Mouse (Mus musculus) intestine, embryonic 15.5 days (tissue): ENCODE measurements at regions not wholly inside any gene's neighbourhood (a gene's known extent, or its start where the extent isn't known, plus 50 kb on each side); places are given as distances from the start of the nearest gene placed in this dataset.

Experiments
- ATAC-seq: fragments of 200-750 bp; cut with Nextera tagmentation; 2 replicates; pipeline ENCODE4 v1.8.0; 2017; ENCODE audit warnings: moderate TSS enrichment, moderate library complexity
- H3K27ac ChIP-seq: fragments of 300-500 bp; sonication (generic); 2 replicates; pipeline ENCODE4 v1.5.1; 2015; ENCODE audit warnings: mild to moderate bottlenecking, inconsistent platforms
- H3K27me3 ChIP-seq: fragments of 300-500 bp; sonication (generic); replicated peaks from 2 replicates; pipeline ENCODE4 v1.6.1; 2015; ENCODE audit warnings: inconsistent platforms
- H3K36me3 ChIP-seq: fragments of 300-500 bp; sonication (generic); 2 replicates; pipeline ENCODE4 v1.6.1; 2015; ENCODE audit warnings: inconsistent platforms
- H3K4me1 ChIP-seq: fragments of 300-500 bp; sonication (generic); replicated peaks from 2 replicates; pipeline ENCODE4 v1.6.1; 2015; ENCODE audit warnings: inconsistent platforms
- H3K4me2 ChIP-seq: fragments of 300-500 bp; sonication (generic); replicated peaks from 2 replicates; pipeline ENCODE4 v1.6.1; 2015; ENCODE audit warnings: mild to moderate bottlenecking, inconsistent platforms
- H3K4me3 ChIP-seq: fragments of 300-500 bp; sonication (generic); replicated peaks from 2 replicates; pipeline ENCODE4 v1.5.1; 2015; ENCODE audit warnings: inconsistent platforms
- H3K9ac ChIP-seq: fragments of 300-500 bp; sonication (generic); 2 replicates; pipeline ENCODE4 v1.6.1; 2015; ENCODE audit warnings: inconsistent platforms
- H3K9me3 ChIP-seq: fragments of 300-500 bp; sonication (generic); 2 replicates; pipeline ENCODE4 v1.6.1; 2016; ENCODE audit warnings: inconsistent platforms
- WGBS: fragments of 180-500 bp; shearing (Covaris S2); methylation state at CpG from one replicate; pipeline ENCODE4 v1.1.7; 2015; 5-methylcytosine and 5-hydroxymethylcytosine counted together

- Histone ChIP-seq H3K4me2 (no peak overlapping the region), H3K4me1 (no peaks in the 10 kb centered on the region), H3K27ac (no peak overlapping the region), H3K4me3 (no peak overlapping the region), H3K9me3 (no peaks in the 10 kb centered on the region), H3K36me3 (no peaks in the 10 kb centered on the region), H3K27me3 (no peaks in the 10 kb centered on the region), H3K9ac (no peak overlapping the region)
- ATAC-seq = no peak
- WGBS = 82% methylated on average over 4 of the region's 4 CpGs
These were observed 1284.6 kb upstream of the Cited2 start for GRCm38 (mm10) chr10:16438414-16438813.

GRCm38 (mm10) chr10:16440932-16441640 is 1281.9 kb upstream of the Cited2 start:
- no peaks in the 10 kb centered on the region for H3K27me3 ChIP-seq
- no peak overlapping the region for H3K4me2 ChIP-seq
- WGBS = 31% methylated on average over 3 of the region's 3 CpGs
- ATAC-seq = no peak; the same call in 1 of the 2 replicates
- H3K9ac ChIP-seq = no peak overlapping the region
- no peak overlapping the region for H3K4me3 ChIP-seq
- no peak overlapping the region for H3K27ac ChIP-seq
- H3K9me3 ChIP-seq = no peaks in the 10 kb centered on the region
- no peaks in the 10 kb centered on the region for H3K36me3 ChIP-seq
- H3K4me1 ChIP-seq = no peaks in the 10 kb centered on the region

- WGBS = 76% methylated on average over 2 of the region's 2 CpGs
- H3K27me3 ChIP-seq = no peaks in the 10 kb centered on the region
- no peaks in the 10 kb centered on the region for H3K9me3 ChIP-seq
- H3K4me2 ChIP-seq = no peak overlapping the region
- no peak overlapping the region for H3K4me3 ChIP-seq
- no peaks in the 10 kb centered on the region for H3K4me1 ChIP-seq
- no peak overlapping the region for H3K27ac ChIP-seq
- no peak overlapping the region for H3K9ac ChIP-seq
- H3K36me3 ChIP-seq = no peaks in the 10 kb centered on the region
- no peak for ATAC-seq
These were observed 1281.4 kb upstream of the Cited2 start for GRCm38 (mm10) chr10:16441661-16442072.

- no peaks in the 10 kb centered on the region for H3K9me3 ChIP-seq
- no peak overlapping the region for H3K9ac ChIP-seq
- H3K27me3 ChIP-seq = no peaks in the 10 kb centered on the region
- no peak overlapping the region for H3K4me3 ChIP-seq
- no peak overlapping the region for H3K4me2 ChIP-seq
- no peak for ATAC-seq
- no peaks in the 10 kb centered on the region for H3K4me1 ChIP-seq
- H3K27ac ChIP-seq = no peak overlapping the region
- H3K36me3 ChIP-seq = no peaks in the 10 kb centered on the region
These were observed 1279.1 kb upstream of the Cited2 start for GRCm38 (mm10) chr10:16443901-16444300.

GRCm38 (mm10) chr10:16467935-16468334 is 1255.1 kb upstream of the Cited2 start:
- no peaks in the 10 kb centered on the region for H3K4me1 ChIP-seq
- no peaks in the 10 kb centered on the region for H3K27me3 ChIP-seq
- WGBS = 75% methylated on average over 3 of the region's 3 CpGs
- H3K9me3 ChIP-seq = no peaks in the 10 kb centered on the region
- no peak for ATAC-seq
- H3K9ac ChIP-seq = no peak overlapping the region
- H3K4me2 ChIP-seq = no peak overlapping the region
- no peaks in the 10 kb centered on the region for H3K36me3 ChIP-seq
- H3K27ac ChIP-seq = no peak overlapping the region
- no peak overlapping the region for H3K4me3 ChIP-seq

GRCm38 (mm10) chr10:16469711-16470110 is 1253.3 kb upstream of the Cited2 start:
- no peaks in the 10 kb centered on the region for H3K36me3 ChIP-seq
- no peak overlapping the region for H3K4me2 ChIP-seq
- H3K4me3 ChIP-seq = no peak overlapping the region
- no peak overlapping the region for H3K9ac ChIP-seq
- ATAC-seq = no peak
- H3K27me3 ChIP-seq = no peaks in the 10 kb centered on the region
- no peaks in the 10 kb centered on the region for H3K4me1 ChIP-seq
- H3K27ac ChIP-seq = no peak overlapping the region
- WGBS = 13% methylated on average over 1 of the region's 1 CpGs
- no peaks in the 10 kb centered on the region for H3K9me3 ChIP-seq

GRCm38 (mm10) chr10:16473952-16474521 is 1249.0 kb upstream of the Cited2 start:
- Histone ChIP-seq H3K4me3 (no peak overlapping the region), H3K36me3 (no peaks in the 10 kb centered on the region), H3K27ac (no peak overlapping the region), H3K4me1 (no peaks in the 10 kb centered on the region), H3K9ac (no peak overlapping the region), H3K4me2 (no peak overlapping the region), H3K27me3 (no peaks in the 10 kb centered on the region), H3K9me3 (no peaks in the 10 kb centered on the region)
- no peak for ATAC-seq
- 59% methylated on average over 1 of the region's 1 CpGs for WGBS

GRCm38 (mm10) chr10:16498580-16498979 is 1224.4 kb upstream of the Cited2 start:
- H3K9me3 ChIP-seq = no peaks in the 10 kb centered on the region
- no peak overlapping the region for H3K27ac ChIP-seq
- H3K9ac ChIP-seq = no peak overlapping the region
- H3K4me1 ChIP-seq = no peaks in the 10 kb centered on the region
- 87% methylated on average over 1 of the region's 1 CpGs for WGBS
- no peaks in the 10 kb centered on the region for H3K27me3 ChIP-seq
- no peak overlapping the region for H3K4me2 ChIP-seq
- no peaks in the 10 kb centered on the region for H3K36me3 ChIP-seq
- no peak for ATAC-seq
- no peak overlapping the region for H3K4me3 ChIP-seq

- no peak overlapping the region for H3K9ac ChIP-seq
- no peak overlapping the region for H3K27ac ChIP-seq
- H3K9me3 ChIP-seq = no peaks in the 10 kb centered on the region
- no peaks in the 10 kb centered on the region for H3K27me3 ChIP-seq
- no peak overlapping the region for H3K4me2 ChIP-seq
- H3K4me3 ChIP-seq = no peak overlapping the region
- no peaks in the 10 kb centered on the region for H3K36me3 ChIP-seq
- no peak for ATAC-seq
- WGBS = 60% methylated on average over 2 of the region's 2 CpGs
- H3K4me1 ChIP-seq = no peaks in the 10 kb centered on the region
These were observed 1215.3 kb upstream of the Cited2 start for GRCm38 (mm10) chr10:16507681-16508080.

GRCm38 (mm10) chr10:16508161-16508560 is 1214.9 kb upstream of the Cited2 start:
- no peak for ATAC-seq
- WGBS = 61% methylated on average over 6 of the region's 6 CpGs
- H3K36me3 ChIP-seq = no peaks in the 10 kb centered on the region
- no peaks in the 10 kb centered on the region for H3K27me3 ChIP-seq
- no peak overlapping the region for H3K9ac ChIP-seq
- H3K27ac ChIP-seq = no peak overlapping the region
- H3K4me1 ChIP-seq = no peaks in the 10 kb centered on the region
- no peaks in the 10 kb centered on the region for H3K9me3 ChIP-seq
- H3K4me2 ChIP-seq = no peak overlapping the region
- H3K4me3 ChIP-seq = no peak overlapping the region

- no peaks in the 10 kb centered on the region for H3K36me3 ChIP-seq
- no peak overlapping the region for H3K4me2 ChIP-seq
- ATAC-seq = no peak
- no peaks in the 10 kb centered on the region for H3K9me3 ChIP-seq
- H3K4me1 ChIP-seq = no peaks in the 10 kb centered on the region
- WGBS = 70% methylated on average over 2 of the region's 2 CpGs
- no peaks in the 10 kb centered on the region for H3K27me3 ChIP-seq
- no peak overlapping the region for H3K4me3 ChIP-seq
- no peak overlapping the region for H3K9ac ChIP-seq
- no peak overlapping the region for H3K27ac ChIP-seq
These were observed 1208.4 kb upstream of the Cited2 start for GRCm38 (mm10) chr10:16514656-16515055.

- no peaks in the 10 kb centered on the region for H3K4me1 ChIP-seq
- ATAC-seq = no peak
- no peak overlapping the region for H3K4me2 ChIP-seq
- H3K4me3 ChIP-seq = no peak overlapping the region
- no peaks in the 10 kb centered on the region for H3K27me3 ChIP-seq
- no peak overlapping the region for H3K27ac ChIP-seq
- H3K36me3 ChIP-seq = no peaks in the 10 kb centered on the region
- no peak overlapping the region for H3K9ac ChIP-seq
- no peaks in the 10 kb centered on the region for H3K9me3 ChIP-seq
These were observed 1201.1 kb upstream of the Cited2 start for GRCm38 (mm10) chr10:16521895-16522294.

GRCm38 (mm10) chr10:16524101-16524500 is 1198.9 kb upstream of the Cited2 start:
- Histone ChIP-seq H3K27ac (no peak overlapping the region), H3K4me2 (no peak overlapping the region), H3K9me3 (no peaks in the 10 kb centered on the region), H3K4me3 (no peak overlapping the region), H3K27me3 (no peaks in the 10 kb centered on the region), H3K36me3 (no peaks in the 10 kb centered on the region), H3K9ac (no peak overlapping the region), H3K4me1 (no peaks in the 10 kb centered on the region)
- ATAC-seq = no peak
- 80% methylated on average over 1 of the region's 1 CpGs for WGBS
